Mouse (Mus musculus) embryonic fibroblast, embryonic 13.5 days (primary cell): ENCODE results near the gene Ubxn11. TPM values are rescaled to one million over a fixed set of nuclear protein-coding genes. Genes with fewer than 3 reads are reported as not detected.
"Not testable (repeated sequence)": the region's sequence is repeated elsewhere in the genome, so short reads cannot be mapped to it uniquely, and the experiment has no call there.

Experiments
- H3K27ac ChIP-seq: 2 replicates; pipeline ENCODE4 v1.5.1; 2012; ENCODE audit warnings: low read length, control low read depth, inconsistent platforms; ENCODE audit not compliant: insufficient read depth
- H3K4me1 ChIP-seq: 2 replicates; pipeline ENCODE4 v1.6.1; 2011; ENCODE audit warnings: low read length; ENCODE audit not compliant: control insufficient read depth, insufficient read depth
- H3K4me3 ChIP-seq: 2 replicates; pipeline ENCODE4 v1.5.1; 2011; ENCODE audit warnings: mild to moderate bottlenecking, control low read depth, low read length; ENCODE audit not compliant: insufficient read depth
- CTCF ChIP-seq: IDR thresholded peaks from 2 replicates; pipeline ENCODE4 v1.5.1; 2011; ENCODE audit warnings: mild to moderate bottlenecking, control low read depth, low read length, moderate library complexity, borderline replicate concordance; ENCODE audit not compliant: insufficient read depth
- POLR2A ChIP-seq: IDR thresholded peaks from 2 replicates; pipeline ENCODE4 v1.6.1; 2011; ENCODE audit warnings: low read depth, mild to moderate bottlenecking, control low read depth, low read length, moderate library complexity
- polyA plus RNA-seq: library from polyadenylated mRNA; stranded (reverse); fragments of >200 nt; gene quantifications from 2 replicates; pipeline ENCODE4 v1.2.4, GENCODE M21; 2011; ENCODE audit warnings: low read depth; ENCODE audit not compliant: missing spikeins, insufficient read length

The Ubxn11 gene
- polyA plus RNA-seq, 1 experiment, result 2.6 TPM

GRCm38 (mm10) chr4:134155961-134156465 is 53.6 kb downstream of the Ubxn11 start:
- Histone ChIP-seq H3K4me3 (no peak overlapping the region), H3K27ac (peak overlapping the region; percentile 44), H3K4me1 (peaks cover 12% of the 10 kb centered on the region)
- no peak for TF ChIP-seq POLR2A
- TF ChIP-seq CTCF, result no peak

DNA sequence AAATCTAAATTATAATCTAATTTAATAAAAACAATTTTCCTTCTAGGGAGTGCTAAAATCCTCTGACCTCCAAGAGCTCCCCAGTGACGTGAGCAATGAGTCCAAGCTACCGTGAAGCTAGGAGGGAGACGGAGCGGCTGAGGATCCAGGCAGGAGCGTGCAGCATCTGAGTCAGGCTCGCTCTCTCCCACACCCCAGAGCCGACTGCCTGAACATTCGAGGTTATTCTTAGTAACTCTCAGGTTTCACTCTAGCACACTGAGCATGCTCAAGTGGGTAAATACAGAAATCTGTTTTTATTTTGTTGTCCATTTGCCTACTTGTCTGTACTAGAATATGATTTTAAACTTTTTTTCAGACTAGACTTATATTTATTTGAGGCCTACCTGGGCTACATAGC is 54.4 kb downstream of the Ubxn11 start:
- Histone ChIP-seq H3K4me1 (peaks cover 8% of the 10 kb centered on the region), H3K4me3 (no peak overlapping the region), H3K27ac (peak overlapping the region; percentile 44; the same call in 1 of the 2 replicates)
- TF ChIP-seq POLR2A (no peak), CTCF (no peak)

DNA sequence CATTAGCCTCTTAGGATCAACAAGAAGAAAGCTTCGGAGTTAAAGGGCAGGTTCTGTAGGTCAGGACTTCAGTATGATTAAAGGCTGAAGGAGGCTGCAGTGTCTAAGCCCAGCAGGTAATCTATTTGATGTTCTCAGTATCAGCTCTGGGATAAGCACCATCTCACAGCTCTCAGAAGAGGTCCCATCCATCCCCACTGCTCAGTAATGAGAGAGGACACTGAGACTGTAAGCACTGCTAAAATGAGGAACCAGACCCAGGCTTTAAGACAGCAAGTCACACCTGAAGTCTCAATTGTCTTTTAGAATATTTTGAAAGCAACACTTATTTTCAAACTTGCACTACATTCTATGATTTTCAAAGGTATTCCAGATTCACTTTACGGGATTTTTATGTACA is 55.2 kb downstream of the Ubxn11 start:
- no peak overlapping the region for H3K4me3 ChIP-seq
- 0 out of 2 replicates have a peak overlapping the region, but pooled peaks have one; percentile 41 for H3K27ac ChIP-seq
- TF ChIP-seq CTCF (no peak), POLR2A (no peak)
- peaks cover 7% of the 10 kb centered on the region for H3K4me1 ChIP-seq

DNA sequence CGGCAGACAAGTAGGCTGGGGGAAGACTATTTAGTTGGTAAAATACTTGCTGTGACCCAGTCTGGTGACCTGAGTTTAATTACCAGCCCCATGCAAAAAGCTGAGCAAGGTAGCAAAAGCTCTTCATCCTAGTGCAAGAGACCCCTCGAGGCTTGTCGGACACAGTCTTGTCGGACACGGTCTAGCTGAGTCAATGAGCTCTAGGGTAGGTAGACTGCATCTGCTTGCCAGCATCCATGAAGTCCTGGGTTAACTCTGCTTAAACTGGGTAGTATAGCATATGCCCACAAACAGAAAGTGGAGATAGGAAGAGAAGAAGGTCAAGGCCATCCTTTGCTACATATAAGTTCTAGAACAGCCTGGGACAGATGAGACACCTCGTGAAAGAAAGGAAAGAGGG is 56.4 kb downstream of the Ubxn11 start:
- no peak overlapping the region for H3K4me3 ChIP-seq
- TF ChIP-seq POLR2A (no peak), CTCF (no peak)
- H3K4me1 ChIP-seq, result peaks cover 7% of the 10 kb centered on the region
- H3K27ac ChIP-seq, result no peak overlapping the region

DNA sequence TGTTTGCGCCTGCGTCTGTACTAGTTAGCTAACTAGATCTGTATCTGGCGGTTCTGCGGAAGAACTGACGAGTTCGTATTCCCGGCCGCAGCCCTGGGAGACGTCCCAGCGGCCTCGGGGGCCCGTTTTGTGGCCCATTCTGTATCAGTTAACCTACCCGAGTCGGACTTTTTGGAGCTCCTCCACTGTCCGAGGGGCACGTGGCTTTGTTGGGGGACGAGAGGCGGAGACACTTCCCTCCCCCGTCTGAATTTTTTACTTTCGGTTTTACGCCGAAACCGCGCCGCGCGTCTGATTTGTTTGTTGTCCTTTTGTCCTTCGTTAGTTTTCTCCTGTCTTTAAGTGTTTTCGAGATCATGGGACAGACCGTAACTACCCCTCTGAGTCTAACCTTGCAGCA is 57.7 kb downstream of the Ubxn11 start:
- not testable (repeated sequence) for H3K4me1 ChIP-seq
- Histone ChIP-seq H3K4me3 (peak overlapping the region; percentile 44), H3K27ac (peak overlapping the region; percentile 35)

DNA sequence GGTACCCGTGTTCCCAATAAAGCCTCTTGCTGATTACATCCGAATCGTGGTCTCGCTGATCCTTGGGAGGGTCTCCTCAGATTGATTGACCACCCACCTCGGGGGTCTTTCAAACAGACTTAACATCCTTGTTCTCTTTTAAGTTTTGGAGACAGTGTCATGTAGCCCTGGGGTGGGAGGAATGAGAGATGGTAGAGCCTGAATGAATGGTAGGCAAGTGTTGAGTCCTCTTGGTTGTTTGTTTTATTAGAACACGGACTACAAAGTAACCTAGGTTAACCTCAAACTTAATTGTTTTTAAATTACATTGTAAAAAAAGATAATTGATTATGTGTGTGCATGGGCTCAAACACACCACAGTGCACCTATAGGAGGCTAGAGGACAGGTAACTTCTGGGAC is 62.2 kb downstream of the Ubxn11 start:
- Histone ChIP-seq H3K4me1 (no peaks in the 10 kb centered on the region), H3K4me3 (no peak overlapping the region), H3K27ac (no peak overlapping the region)
- TF ChIP-seq CTCF (no peak), POLR2A (no peak)

DNA sequence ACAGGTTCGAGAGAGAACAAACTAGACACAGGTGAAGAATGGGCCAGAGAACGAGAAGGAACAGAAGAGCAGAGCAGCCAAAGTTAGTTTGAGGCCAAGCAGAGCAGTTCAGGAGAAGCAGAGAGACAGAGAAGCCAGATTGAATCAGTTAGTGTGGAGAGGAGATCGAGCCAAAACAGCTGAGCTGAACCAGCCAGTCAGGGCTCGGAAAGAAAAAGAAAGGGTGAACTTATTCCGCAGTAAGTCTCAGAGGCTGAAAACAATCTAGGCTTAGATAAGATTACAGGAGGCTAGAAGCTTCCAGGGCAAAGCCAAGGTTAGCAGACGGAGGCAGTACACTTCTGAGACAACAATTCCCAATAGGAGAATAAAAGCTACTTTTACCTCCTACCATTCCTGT is 62.7 kb downstream of the Ubxn11 start:
- Histone ChIP-seq H3K4me1 (no peaks in the 10 kb centered on the region), H3K27ac (no peak overlapping the region), H3K4me3 (no peak overlapping the region)
- TF ChIP-seq CTCF (no peak), POLR2A (no peak)

GRCm38 (mm10) chr4:134165548-134166465 is 63.4 kb downstream of the Ubxn11 start:
- no peak overlapping the region for H3K4me3 ChIP-seq
- no peak overlapping the region for H3K27ac ChIP-seq
- no peak for TF ChIP-seq POLR2A
- no peak for TF ChIP-seq CTCF
- H3K4me1 ChIP-seq, result no peaks in the 10 kb centered on the region

DNA sequence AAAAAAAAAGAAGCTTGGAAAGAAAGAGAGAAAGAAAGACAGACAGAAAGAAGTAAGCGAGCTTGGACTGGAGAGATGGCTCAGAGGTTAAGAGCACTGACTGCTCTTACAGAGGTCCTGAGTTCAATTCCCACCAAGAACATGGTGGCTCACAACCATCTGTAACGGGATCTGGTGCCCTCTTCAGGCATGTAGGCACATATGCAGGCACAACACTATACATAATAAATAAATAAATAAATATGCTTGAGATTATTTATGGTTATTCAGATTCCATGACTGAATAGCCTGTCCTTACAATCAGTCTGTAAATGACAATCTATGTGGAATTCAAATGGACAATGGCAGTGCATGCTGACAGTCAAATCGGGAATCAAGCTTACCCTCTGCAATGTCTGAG is 64.5 kb downstream of the Ubxn11 start:
- no peaks in the 10 kb centered on the region for H3K4me1 ChIP-seq
- no peak overlapping the region for H3K27ac ChIP-seq
- TF ChIP-seq POLR2A (no peak), CTCF (no peak)
- no peak overlapping the region for H3K4me3 ChIP-seq

- no peak overlapping the region for H3K27ac ChIP-seq
- no peak overlapping the region for H3K4me3 ChIP-seq
- H3K4me1 ChIP-seq, result no peaks in the 10 kb centered on the region
- TF ChIP-seq CTCF, result no peak
These were observed 70.0 kb downstream of the Ubxn11 start for GRCm38 (mm10) chr4:134172391-134172790.

Other genes with a start within 250 kb of the Ubxn11 start
- 4.2 and 4.8 TPM in 2 replicates for gene Rps6ka1, start 214.8 kb upstream of the Ubxn11 start, polyA plus RNA-seq
- gene Hmgn2, start 133.9 kb upstream of the Ubxn11 start, polyA plus RNA-seq, result 204 and 431 TPM in 2 replicates
- gene Dhdds, start 101.7 kb upstream of the Ubxn11 start, polyA plus RNA-seq, result 27.3 and 33.9 TPM in 2 replicates
- not detected in 2 replicates for gene Lin28a, start 83.7 kb upstream of the Ubxn11 start, polyA plus RNA-seq
- gene Zfp683, start 48.7 kb upstream of the Ubxn11 start, polyA plus RNA-seq, result not detected in 2 replicates
- gene Crybg2, start 41.8 kb upstream of the Ubxn11 start, polyA plus RNA-seq, result not detected in 2 replicates
- 1.0 and 6.0 TPM in 2 replicates for gene Cd52, start 7.5 kb upstream of the Ubxn11 start, polyA plus RNA-seq
- gene Sh3bgrl3, start 26.2 kb downstream of the Ubxn11 start, polyA plus RNA-seq, result 317 and 335 TPM in 2 replicates
- 17.4 and 22.1 TPM in 2 replicates for gene Cep85, start 84.5 kb downstream of the Ubxn11 start, polyA plus RNA-seq
- not detected in 2 replicates for gene Gm7534, start 100.4 kb downstream of the Ubxn11 start, polyA plus RNA-seq
- gene Catsper4, start 124.8 kb downstream of the Ubxn11 start, polyA plus RNA-seq, result not detected in 2 replicates
- 0.42 TPM in 1 of 2 replicates, not detected in the other for gene Cnksr1, start 135.8 kb downstream of the Ubxn11 start, polyA plus RNA-seq
- gene E130218I03Rik, start 141.1 kb downstream of the Ubxn11 start, polyA plus RNA-seq, result not detected in 2 replicates
- 9.5 and 11.9 TPM in 2 replicates for gene Zfp593, start 143.0 kb downstream of the Ubxn11 start, polyA plus RNA-seq
- not detected in 2 replicates for gene Gm30191, start 144.4 kb downstream of the Ubxn11 start, polyA plus RNA-seq
- gene Grrp1, start 151.5 kb downstream of the Ubxn11 start, polyA plus RNA-seq, result not detected in 2 replicates
- 8.5 and 10.3 TPM in 2 replicates for gene Pdik1l, start 185.3 kb downstream of the Ubxn11 start, polyA plus RNA-seq
- gene Trim63, start 212.6 kb downstream of the Ubxn11 start, polyA plus RNA-seq, result not detected in 2 replicates
- gene Slc30a2, start 240.6 kb downstream of the Ubxn11 start, polyA plus RNA-seq, result not detected in 2 replicates